Mouse (Mus musculus) T-helper 2 cell (primary cell): ENCODE measurements around the gene Rtkn2.

ENCODE experiments used
- in situ Hi-C: fragments of 300-600 bp; cut with MboI, MseI; formaldehyde crosslinking; loops from one replicate; pipeline ENCODE4 v1.15.1; 2025; ENCODE audit warnings: high pct_unique_total_duplicates

Rtkn2 gene

GRCm38 (mm10) chr10:67995356-67995755 lies 16.0 kb downstream of the Rtkn2 start:
- in situ Hi-C loops: loop anchor here (5.0 to 10.0 kb wide), 3 partner anchors 92 to 152 kb away; no protein-coding TSS in a partner anchor

GRCm38 (mm10) chr10:67996171-67996570 lies 16.8 kb downstream of the Rtkn2 start:
- in situ Hi-C loops: loop anchor here (5.0 to 10.0 kb wide), 3 partner anchors 91 to 151 kb away; no protein-coding TSS in a partner anchor

GRCm38 (mm10) chr10:67998116-67998635 lies 18.8 kb downstream of the Rtkn2 start:
- in situ Hi-C loops: loop anchor here (5.0 to 10.0 kb wide), 3 partner anchors 89 to 149 kb away; no protein-coding TSS in a partner anchor

- in situ Hi-C loops: loop anchor here (5.0 to 10.0 kb wide), 3 partner anchors 88 to 148 kb away; no protein-coding TSS in a partner anchor
Measured at GRCm38 (mm10) chr10:67999170-67999569, 19.8 kb downstream of the Rtkn2 start.

- in situ Hi-C loops: loop anchor here (5.0 kb wide), 1 partner anchor 84 kb away; no protein-coding TSS in a partner anchor
Measured at GRCm38 (mm10) chr10:68001456-68001855, 22.1 kb downstream of the Rtkn2 start.

- in situ Hi-C loops: loop anchor here (5.0 kb wide), 1 partner anchor 87 kb away; no protein-coding TSS in a partner anchor
Measured at GRCm38 (mm10) chr10:68003651-68004422, 24.5 kb downstream of the Rtkn2 start.

- in situ Hi-C loops: no loop called here
Measured at GRCm38 (mm10) chr10:68005404-68005803, 26.0 kb downstream of the Rtkn2 start.

GRCm38 (mm10) chr10:68006491-68006890 lies 27.1 kb downstream of the Rtkn2 start:
- in situ Hi-C loops: no loop called here

- in situ Hi-C loops: no loop called here
Measured at GRCm38 (mm10) chr10:68007103-68007502, 27.7 kb downstream of the Rtkn2 start.

- in situ Hi-C loops: no loop called here
Measured at GRCm38 (mm10) chr10:68008198-68008955, 29.0 kb downstream of the Rtkn2 start.

- in situ Hi-C loops: no loop called here
Measured at GRCm38 (mm10) chr10:68009301-68009700, 29.9 kb downstream of the Rtkn2 start.

GRCm38 (mm10) chr10:68009867-68010266 lies 30.5 kb downstream of the Rtkn2 start:
- in situ Hi-C loops: no loop called here

- in situ Hi-C loops: no loop called here
Measured at GRCm38 (mm10) chr10:68013137-68013536, 33.8 kb downstream of the Rtkn2 start.

GRCm38 (mm10) chr10:68020755-68021154 lies 41.4 kb downstream of the Rtkn2 start:
- in situ Hi-C loops: no loop called here

- in situ Hi-C loops: no loop called here
Measured at GRCm38 (mm10) chr10:68025660-68026059, 46.3 kb downstream of the Rtkn2 start.

GRCm38 (mm10) chr10:68028327-68029080 lies 49.1 kb downstream of the Rtkn2 start:
- in situ Hi-C loops: no loop called here

- in situ Hi-C loops: no loop called here
Measured at GRCm38 (mm10) chr10:68029081-68029626, 49.8 kb downstream of the Rtkn2 start.

GRCm38 (mm10) chr10:68030027-68030426 lies 50.7 kb downstream of the Rtkn2 start:
- in situ Hi-C loops: no loop called here

GRCm38 (mm10) chr10:68035707-68036367 lies 56.5 kb downstream of the Rtkn2 start:
- in situ Hi-C loops: no loop called here

GRCm38 (mm10) chr10:68036368-68036980 lies 57.1 kb downstream of the Rtkn2 start:
- in situ Hi-C loops: no loop called here
